Mouse (Mus musculus) left cerebral cortex, postnatal 14 days (tissue): ENCODE results near the gene Sult1e1. TPM values are rescaled to one million over a fixed set of nuclear protein-coding genes. Genes with fewer than 3 reads are reported as not detected.

Experiments used
- DNase-seq, 2 experiments: peaks; one replicate each; pipeline ENCODE4 v3.0.0; 2021 to 2022; ENCODE audit warnings: low spot score in 2 of 2, mixed read lengths in 1 of 2
- intact Hi-C: fragments of 180-260 bp; cut with DNase I; formaldehyde crosslinking; loops from one replicate; pipeline ENCODE4 v1.15.1; 2025
- long read RNA-seq, 2 experiments: library from polyadenylated mRNA; stranded (forward); transcript quantifications; one replicate each; pipeline ENCODE4 v2.0.0; 2021
- total RNA-seq, 2 experiments: library from RNA; stranded (reverse); gene quantifications; 2 replicates each; pipeline ENCODE4 v1.2.3; 2021

The Sult1e1 gene
- not detected for total RNA-seq
- long read RNA-seq, experiment 1 = 0 reads
- long read RNA-seq, experiment 2 = 0 reads

GRCm38 (mm10) chr5:87591494-87591893 lies at the start of gene Sult1e1:
Gene Sult1e1, minus strand, starts transcription at chr5:87591594.
- no peak for DNase-seq
- intact Hi-C loops = no loop called here

GRCm38 (mm10) chr5:87622681-87623080 lies 31.3 kb upstream of the Sult1e1 start:
- intact Hi-C loops = no loop called here
- DNase-seq = no peak

GRCm38 (mm10) chr5:87615128-87615390 lies 23.7 kb upstream of the Sult1e1 start:
- intact Hi-C loops = no loop called here
- DNase-seq = no peak

GRCm38 (mm10) chr5:87614364-87615127 lies 23.2 kb upstream of the Sult1e1 start:
- DNase-seq = no peak
- intact Hi-C loops = no loop called here

- no peak for DNase-seq
- intact Hi-C loops = no loop called here
Measured at GRCm38 (mm10) chr5:87601018-87601417, 9.6 kb upstream of the Sult1e1 start.

- intact Hi-C loops = no loop called here
- DNase-seq = no peak
Measured at GRCm38 (mm10) chr5:87597891-87598290, 6.5 kb upstream of the Sult1e1 start.

- intact Hi-C loops = no loop called here
- DNase-seq = no peak
Measured at GRCm38 (mm10) chr5:87589916-87590315, 1.5 kb downstream of the Sult1e1 start.

- intact Hi-C loops = no loop called here
- no peak for DNase-seq
Measured at GRCm38 (mm10) chr5:87580389-87580788, 11.0 kb downstream of the Sult1e1 start.

GRCm38 (mm10) chr5:87574174-87574573 lies 17.2 kb downstream of the Sult1e1 start:
- no peak for DNase-seq
- intact Hi-C loops = no loop called here

GRCm38 (mm10) chr5:87573490-87573889 lies 17.9 kb downstream of the Sult1e1 start:
- intact Hi-C loops = no loop called here
- no peak for DNase-seq

GRCm38 (mm10) chr5:87572781-87573180 lies 18.6 kb downstream of the Sult1e1 start:
- intact Hi-C loops = no loop called here
- DNase-seq = no peak

GRCm38 (mm10) chr5:87568845-87569244 lies 22.5 kb downstream of the Sult1e1 start, which contains the start of gene Sult1d1:
Gene Sult1d1, minus strand, starts transcription at chr5:87569027.
- intact Hi-C loops = no loop called here
- no peak for DNase-seq

- DNase-seq = no peak
- intact Hi-C loops = no loop called here
Measured at GRCm38 (mm10) chr5:87567306-87567705, 24.1 kb downstream of the Sult1e1 start.

- intact Hi-C loops = no loop called here
- no peak for DNase-seq
Measured at GRCm38 (mm10) chr5:87562966-87563365, 28.4 kb downstream of the Sult1e1 start.

- intact Hi-C loops = no loop called here
- no peak for DNase-seq
Measured at GRCm38 (mm10) chr5:87562526-87562925, 28.9 kb downstream of the Sult1e1 start.

- DNase-seq = no peak
- intact Hi-C loops = no loop called here
Measured at GRCm38 (mm10) chr5:87560145-87560544, 31.2 kb downstream of the Sult1e1 start.

GRCm38 (mm10) chr5:87550935-87551334 lies 40.5 kb downstream of the Sult1e1 start:
- DNase-seq = no peak
- intact Hi-C loops = no loop called here

- intact Hi-C loops = no loop called here
- no peak for DNase-seq
Measured at GRCm38 (mm10) chr5:87538111-87538510, 53.3 kb downstream of the Sult1e1 start, which contains the start of gene Sult1b1. Gene Sult1b1, minus strand, starts transcription at chr5:87538195.

- DNase-seq = no peak
- intact Hi-C loops = no loop called here
Measured at GRCm38 (mm10) chr5:87535994-87536644, 55.3 kb downstream of the Sult1e1 start.

GRCm38 (mm10) chr5:87532288-87532687 lies 59.1 kb downstream of the Sult1e1 start:
- intact Hi-C loops = no loop called here
- DNase-seq = no peak
